Mouse (Mus musculus) heart, embryonic 12.5 days (tissue): ENCODE data around the gene Psma3. TPM values are rescaled to one million over a fixed set of nuclear protein-coding genes. Genes with fewer than 3 reads are reported as not detected.

Experiments used
- polyA plus RNA-seq: library from polyadenylated mRNA; unstranded; fragments of >200 nt; fragmentation: Nextera tagmentation; extraction: Ambion mirVana; gene quantifications from 2 replicates; pipeline ENCODE4 v1.2.1, GENCODE M21; 2016

The Psma3 gene
- polyA plus RNA-seq, 1 experiment from 2014 or later, result 431 TPM

Other genes with a start within 250 kb of the Psma3 start
- gene Frmd6, start 149.1 kb upstream of the Psma3 start, polyA plus RNA-seq, result 29.4 and 29.6 TPM in 2 replicates
- 196 and 197 TPM in 2 replicates for gene Actr10, start 36.8 kb upstream of the Psma3 start, polyA plus RNA-seq
- gene Arid4a, start 41.4 kb downstream of the Psma3 start, polyA plus RNA-seq, result 24.0 and 25.3 TPM in 2 replicates
- gene Tomm20l, start 136.8 kb downstream of the Psma3 start, polyA plus RNA-seq, result not detected in 2 replicates
- gene Timm9, start 162.1 kb downstream of the Psma3 start, polyA plus RNA-seq, result 104 and 107 TPM in 2 replicates
- gene 2700049A03Rik, start 162.2 kb downstream of the Psma3 start, polyA plus RNA-seq, result 9.6 and 10.5 TPM in 2 replicates